Mouse (Mus musculus): ENCODE data around the gene Ppargc1a. TPM values are rescaled to one million over a fixed set of nuclear protein-coding genes. Genes with fewer than 3 reads are reported as not detected.

Ppargc1a gene
- polyA plus RNA-seq, 1 experiment, result 2.1 TPM

GRCm38 (mm10) chr5:51577594-51577993, 10.1 kb upstream of the Ppargc1a start:
- no peak for TF ChIP-seq POLR2AphosphoS2 (IDR thresholded peaks at IDR 0.05; ENCODE audit: insufficient read length, low read depth)
- TF ChIP-seq MAX (IDR thresholded peaks at IDR 0.05; ENCODE audit: low read depth), result no peak
- TF ChIP-seq REST (IDR thresholded peaks at IDR 0.05; ENCODE audit: insufficient read depth, insufficient read length), result no peak
- TF ChIP-seq CEBPB (IDR thresholded peaks at IDR 0.05; ENCODE audit: insufficient read depth, poor library complexity, severe bottlenecking), result no peak
- TF ChIP-seq E2F4 (IDR thresholded peaks at IDR 0.05; ENCODE audit: insufficient read depth), result no peak
- TF ChIP-seq SRF (IDR thresholded peaks at IDR 0.05; ENCODE audit: control insufficient read depth, insufficient read length, low read depth), result no peak
- TF ChIP-seq MYOD1 (IDR thresholded peaks at IDR 0.05; ENCODE audit: control insufficient read depth in 1 of 3, insufficient read length in 2 of 3, low read depth in 2 of 3), result no peak
- TF ChIP-seq TCF12 (IDR thresholded peaks at IDR 0.05; ENCODE audit: insufficient read depth, poor library complexity, severe bottlenecking), result no peak
- TF ChIP-seq POLR2A (IDR thresholded peaks at IDR 0.05; ENCODE audit: insufficient read length, low read depth), result no peak
- no peaks in the 10 kb centered on the region for H3K79me2 ChIP-seq (ENCODE audit: control insufficient read depth, insufficient read depth)

GRCm38 (mm10) chr5:51573770-51574169, 6.2 kb upstream of the Ppargc1a start:
- no peak for TF ChIP-seq POLR2A (IDR thresholded peaks at IDR 0.05; ENCODE audit: insufficient read length, low read depth)
- TF ChIP-seq MYOG (IDR thresholded peaks at IDR 0.05; ENCODE audit: control insufficient read depth in 1 of 3, insufficient read depth in 1 of 3, insufficient read length in 2 of 3, low read depth in 2 of 3), result no peak
- TF ChIP-seq CEBPB (IDR thresholded peaks at IDR 0.05; ENCODE audit: insufficient read depth, poor library complexity, severe bottlenecking), result no peak
- TF ChIP-seq MYOD1 (IDR thresholded peaks at IDR 0.05; ENCODE audit: control insufficient read depth in 1 of 3, insufficient read length in 2 of 3, low read depth in 2 of 3), result no peak
- TF ChIP-seq USF1 (IDR thresholded peaks at IDR 0.05; ENCODE audit: low read depth), result no peak
- no peak for TF ChIP-seq POLR2AphosphoS2 (IDR thresholded peaks at IDR 0.05; ENCODE audit: insufficient read length, low read depth)
- no peak for TF ChIP-seq MAX (IDR thresholded peaks at IDR 0.05; ENCODE audit: low read depth)
- no peak for TF ChIP-seq SRF (IDR thresholded peaks at IDR 0.05; ENCODE audit: control insufficient read depth, insufficient read length, low read depth)
- no peak for TF ChIP-seq TCF12 (IDR thresholded peaks at IDR 0.05; ENCODE audit: insufficient read depth, poor library complexity, severe bottlenecking)
- no peak for TF ChIP-seq TCF3 (IDR thresholded peaks at IDR 0.05; ENCODE audit: insufficient read length, low read depth)
- H3K4me2 ChIP-seq (ENCODE audit: low read depth), result no peak overlapping the region
- H3ac ChIP-seq (ENCODE audit: control insufficient read depth, insufficient read length), result no peak overlapping the region
- H3K27me3 ChIP-seq (ENCODE audit: control insufficient read depth, insufficient read depth, insufficient read length), result no peaks in the 10 kb centered on the region
- H3K79me2 ChIP-seq (ENCODE audit: control insufficient read depth, insufficient read depth), result no peaks in the 10 kb centered on the region
- H3K36me3 ChIP-seq (ENCODE audit: control insufficient read depth, insufficient read depth), result no peaks in the 10 kb centered on the region
- no peak overlapping the region for H3K4me3 ChIP-seq

More at GRCm38 (mm10) chr5:51577594-51577993, 10.1 kb upstream of the Ppargc1a start:
- H3K27me3 ChIP-seq (ENCODE audit: control insufficient read depth, insufficient read depth, insufficient read length), result no peaks in the 10 kb centered on the region
- no peaks in the 10 kb centered on the region for H3K36me3 ChIP-seq (ENCODE audit: control insufficient read depth, insufficient read depth)
- H3ac ChIP-seq (ENCODE audit: control insufficient read depth, insufficient read length), result no peak overlapping the region
- H3K4me2 ChIP-seq (ENCODE audit: low read depth), result no peak overlapping the region
- H3K4me3 ChIP-seq, result no peak overlapping the region

- peak overlapping the region; percentile 57 for H3K4me2 ChIP-seq (ENCODE audit: low read depth)
- H3K4me3 ChIP-seq, result no peak overlapping the region
- H3K79me2 ChIP-seq (ENCODE audit: control insufficient read depth, insufficient read depth), result no peaks in the 10 kb centered on the region
- no peaks in the 10 kb centered on the region for H3K27me3 ChIP-seq (ENCODE audit: control insufficient read depth, insufficient read depth, insufficient read length)
- no peaks in the 10 kb centered on the region for H3K36me3 ChIP-seq (ENCODE audit: control insufficient read depth, insufficient read depth)
- H3ac ChIP-seq (ENCODE audit: control insufficient read depth, insufficient read length), result no peak overlapping the region
- no peak for TF ChIP-seq MYOD1 (IDR thresholded peaks at IDR 0.05; ENCODE audit: control insufficient read depth in 1 of 3, insufficient read length in 2 of 3, low read depth in 2 of 3)
- no peak for TF ChIP-seq USF1 (IDR thresholded peaks at IDR 0.05; ENCODE audit: low read depth)
Observed at GRCm38 (mm10) chr5:51568198-51568690, 718 bp upstream of the Ppargc1a start.

- Histone ChIP-seq H3K79me2 (ENCODE audit: control insufficient read depth, insufficient read depth) (no peaks in the 10 kb centered on the region), H3K27me3 (ENCODE audit: control insufficient read depth, insufficient read depth, insufficient read length) (no peaks in the 10 kb centered on the region), H3K4me2 (ENCODE audit: low read depth) (no peak overlapping the region), H3K36me3 (ENCODE audit: control insufficient read depth, insufficient read depth) (no peaks in the 10 kb centered on the region), H3K4me3 (no peak overlapping the region), H3ac (ENCODE audit: control insufficient read depth, insufficient read length) (no peak overlapping the region)
- TF ChIP-seq MYOD1 (IDR thresholded peaks at IDR 0.05; ENCODE audit: control insufficient read depth in 1 of 3, insufficient read length in 2 of 3, low read depth in 2 of 3) (no peak), SRF (IDR thresholded peaks at IDR 0.05; ENCODE audit: control insufficient read depth, insufficient read length, low read depth) (no peak), TCF12 (IDR thresholded peaks at IDR 0.05; ENCODE audit: insufficient read depth, poor library complexity, severe bottlenecking) (no peak), USF1 (IDR thresholded peaks at IDR 0.05; ENCODE audit: low read depth) (no peak), MAX (IDR thresholded peaks at IDR 0.05; ENCODE audit: low read depth) (no peak), POLR2AphosphoS2 (IDR thresholded peaks at IDR 0.05; ENCODE audit: insufficient read length, low read depth) (no peak), TCF3 (IDR thresholded peaks at IDR 0.05; ENCODE audit: insufficient read length, low read depth) (no peak), REST (IDR thresholded peaks at IDR 0.05; ENCODE audit: insufficient read depth, insufficient read length) (no peak)
Observed at GRCm38 (mm10) chr5:51565672-51566071, 1.9 kb downstream of the Ppargc1a start.

- no peaks in the 10 kb centered on the region for H3K36me3 ChIP-seq (ENCODE audit: control insufficient read depth, insufficient read depth)
- H3K27me3 ChIP-seq (ENCODE audit: control insufficient read depth, insufficient read depth, insufficient read length), result no peaks in the 10 kb centered on the region
- TF ChIP-seq TCF12 (IDR thresholded peaks at IDR 0.05; ENCODE audit: insufficient read depth, poor library complexity, severe bottlenecking) (no peak), USF1 (IDR thresholded peaks at IDR 0.05; ENCODE audit: low read depth) (no peak), POLR2AphosphoS2 (IDR thresholded peaks at IDR 0.05; ENCODE audit: insufficient read length, low read depth) (no peak), REST (IDR thresholded peaks at IDR 0.05; ENCODE audit: insufficient read depth, insufficient read length) (no peak), MAX (IDR thresholded peaks at IDR 0.05; ENCODE audit: low read depth) (no peak), MYOD1 (IDR thresholded peaks at IDR 0.05; ENCODE audit: control insufficient read depth in 1 of 3, insufficient read length in 2 of 3, low read depth in 2 of 3) (no peak), CEBPB (IDR thresholded peaks at IDR 0.05; ENCODE audit: insufficient read depth, poor library complexity, severe bottlenecking) (no peak), POLR2A (IDR thresholded peaks at IDR 0.05; ENCODE audit: insufficient read length, low read depth) (no peak), SRF (IDR thresholded peaks at IDR 0.05; ENCODE audit: control insufficient read depth, insufficient read length, low read depth) (no peak), MYOG (IDR thresholded peaks at IDR 0.05; ENCODE audit: control insufficient read depth in 1 of 3, insufficient read depth in 1 of 3, insufficient read length in 2 of 3, low read depth in 2 of 3) (no peak), TCF3 (IDR thresholded peaks at IDR 0.05; ENCODE audit: insufficient read length, low read depth) (no peak), E2F4 (IDR thresholded peaks at IDR 0.05; ENCODE audit: insufficient read depth) (no peak)
- H3K4me2 ChIP-seq (ENCODE audit: low read depth), result no peak overlapping the region
- H3K4me3 ChIP-seq, result no peak overlapping the region
- H3ac ChIP-seq (ENCODE audit: control insufficient read depth, insufficient read length), result no peak overlapping the region
- H3K79me2 ChIP-seq (ENCODE audit: control insufficient read depth, insufficient read depth), result no peaks in the 10 kb centered on the region
Observed at GRCm38 (mm10) chr5:51565038-51565437, 2.5 kb downstream of the Ppargc1a start.

Measured in myocyte (in vitro differentiated cells).